Mouse (Mus musculus) lung, embryonic 15.5 days (tissue): ENCODE results near the gene Urah. TPM values are rescaled to one million over a fixed set of nuclear protein-coding genes. Genes with fewer than 3 reads are reported as not detected.

ENCODE experiments used
- ATAC-seq: fragments of 200-750 bp; cut with Nextera tagmentation; 2 replicates; pipeline ENCODE4 v1.8.0; 2017; ENCODE audit warnings: moderate number of reproducible peaks, borderline replicate concordance; ENCODE audit not compliant: low FRiP score, low TSS enrichment; ENCODE audit errors: extremely low read depth
- H3K27ac ChIP-seq: fragments of 300-500 bp; sonication (generic); 2 replicates; pipeline ENCODE4 v1.5.1; 2015; ENCODE audit warnings: moderate library complexity, mild to moderate bottlenecking, inconsistent platforms
- H3K27me3 ChIP-seq: fragments of 300-500 bp; sonication (generic); 2 replicates; pipeline ENCODE4 v1.6.1; 2015; ENCODE audit warnings: inconsistent platforms
- H3K36me3 ChIP-seq: fragments of 300-500 bp; sonication (generic); 2 replicates; pipeline ENCODE4 v1.6.1; 2015; ENCODE audit warnings: inconsistent platforms
- H3K4me1 ChIP-seq: fragments of 300-500 bp; sonication (generic); 2 replicates; pipeline ENCODE4 v1.6.1; 2015; ENCODE audit warnings: inconsistent platforms
- H3K4me2 ChIP-seq: fragments of 300-500 bp; sonication (generic); 2 replicates; pipeline ENCODE4 v1.6.1; 2015; ENCODE audit warnings: inconsistent platforms, mild to moderate bottlenecking, moderate library complexity
- H3K4me3 ChIP-seq: fragments of 300-500 bp; sonication (generic); 2 replicates; pipeline ENCODE4 v1.5.1; 2015; ENCODE audit warnings: mild to moderate bottlenecking, inconsistent platforms
- H3K9ac ChIP-seq: fragments of 300-500 bp; sonication (generic); 2 replicates; pipeline ENCODE4 v1.6.1; 2015; ENCODE audit warnings: inconsistent platforms
- H3K9me3 ChIP-seq: fragments of 300-500 bp; sonication (generic); 2 replicates; pipeline ENCODE4 v1.6.1; 2016; ENCODE audit warnings: inconsistent platforms
- WGBS: fragments of 180-500 bp; shearing (Covaris S2); methylation state at CpG from one replicate; pipeline ENCODE4 v1.1.7; 2015; 5-methylcytosine and 5-hydroxymethylcytosine counted together
- polyA plus RNA-seq: library from polyadenylated mRNA; unstranded; fragments of >200 nt; fragmentation: Nextera tagmentation; extraction: Ambion mirVana; gene quantifications from 2 replicates; pipeline ENCODE4 v1.2.1, GENCODE M21; 2015

Gene Urah
- polyA plus RNA-seq, 1 experiment from 2014 or later: 5.1 TPM

GRCm38 (mm10) chr7:140856785-140857549 lies 22.1 kb downstream of the Urah start, which contains the start of gene Ric8a:
TSS of gene Ric8a (plus strand) at chr7:140856957.
- peaks cover 25% of the 10 kb centered on the region for H3K4me1 ChIP-seq
- WGBS: under 1% methylated on average over 49 of the region's 50 CpGs
- H3K4me3 ChIP-seq: peak within 1 kb of the TSS; percentile 68
- no peaks in the 10 kb centered on the region for H3K9me3 ChIP-seq
- no peaks in the 10 kb centered on the region for H3K27me3 ChIP-seq
- H3K9ac ChIP-seq: peak within 1 kb of the TSS; percentile 74
- H3K27ac ChIP-seq: peak within 1 kb of the TSS; percentile 92
- ATAC-seq: peak; percentile 75
- H3K4me2 ChIP-seq: peak within 1 kb of the TSS; percentile 95
- peaks cover 53% of the 10 kb centered on the region for H3K36me3 ChIP-seq

DNA sequence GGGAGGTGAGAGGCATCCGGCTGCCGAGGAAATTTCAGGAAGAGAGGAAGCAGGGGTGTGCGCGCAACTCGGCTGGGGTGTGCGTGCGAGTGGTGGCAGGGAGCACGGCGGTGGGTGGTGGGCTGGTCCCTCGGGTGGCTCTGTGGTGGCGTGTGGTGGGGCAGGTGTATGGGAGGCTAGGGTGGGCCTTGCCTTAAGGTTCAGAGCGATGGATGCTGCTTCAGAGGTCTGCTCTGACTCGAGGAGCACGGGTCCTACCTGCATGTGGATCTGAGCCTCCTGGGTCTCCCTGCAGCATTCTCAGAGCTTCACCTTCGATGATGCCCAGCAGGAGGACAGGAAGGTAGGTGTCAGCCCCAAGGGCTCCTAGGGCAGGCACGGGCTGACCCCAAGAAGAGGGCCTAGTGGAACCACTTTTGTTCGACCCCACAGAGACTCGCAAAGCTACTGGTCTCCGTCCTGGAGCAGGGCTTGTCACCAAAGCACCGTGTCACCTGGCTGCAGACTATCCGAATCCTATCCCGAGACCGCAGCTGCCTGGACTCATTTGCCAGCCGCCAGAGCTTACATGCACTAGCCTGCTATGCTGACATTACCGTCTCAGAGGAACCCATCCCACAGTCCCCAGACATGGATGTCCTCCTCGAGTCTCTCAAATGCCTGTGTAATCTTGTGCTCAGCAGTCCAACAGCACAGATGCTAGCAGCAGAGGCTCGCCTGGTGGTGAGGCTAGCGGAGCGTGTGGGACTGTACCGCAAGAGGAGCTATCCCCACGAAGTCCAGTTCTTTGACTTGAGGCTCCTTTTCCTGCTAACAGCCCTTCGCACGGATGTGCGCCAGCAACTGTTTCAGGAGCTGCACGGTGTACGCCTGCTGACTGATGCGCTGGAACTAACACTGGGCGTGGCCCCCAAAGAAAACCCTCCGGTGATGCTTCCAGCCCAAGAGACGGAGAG lies 23.0 kb downstream of the Urah start, which contains the start of gene Bet1l:
Gene Bet1l (minus strand): TSS at position 28 of the 956 bp plus-strand sequence.
- Histone ChIP-seq H3K9me3 (no peaks in the 10 kb centered on the region), H3K27ac (peak within 1 kb of the TSS; percentile 92), H3K27me3 (no peaks in the 10 kb centered on the region), H3K4me1 (peaks cover 25% of the 10 kb centered on the region), H3K4me3 (peak within 1 kb of the TSS; percentile 68), H3K36me3 (peaks cover 53% of the 10 kb centered on the region), H3K9ac (peak within 1 kb of the TSS; percentile 74), H3K4me2 (peak within 1 kb of the TSS; percentile 95)
- ATAC-seq: peak; percentile 28
- 32% methylated on average over 40 of the region's 40 CpGs for WGBS

- peak overlapping the region; percentile 68 for H3K4me3 ChIP-seq
Observed at GRCm38 (mm10) chr7:140858746-140859145, 23.9 kb downstream of the Urah start.

GRCm38 (mm10) chr7:140859997-140860396 lies 25.2 kb downstream of the Urah start:
- H3K27me3 ChIP-seq: no peaks in the 10 kb centered on the region
- no peak overlapping the region for H3K4me3 ChIP-seq
- no peak overlapping the region for H3K27ac ChIP-seq
- no peak overlapping the region for H3K4me2 ChIP-seq
- peaks cover 21% of the 10 kb centered on the region for H3K4me1 ChIP-seq
- no peak overlapping the region for H3K9ac ChIP-seq
- H3K9me3 ChIP-seq: no peaks in the 10 kb centered on the region
- no peak for ATAC-seq
- WGBS: 71% methylated on average over 6 of the region's 6 CpGs
- H3K36me3 ChIP-seq: peaks cover 55% of the 10 kb centered on the region

More at GRCm38 (mm10) chr7:140858746-140859145, 23.9 kb downstream of the Urah start:
- Histone ChIP-seq H3K36me3 (peaks cover 52% of the 10 kb centered on the region), H3K9ac (0 out of 2 replicates have a peak overlapping the region, but pooled peaks have one; percentile 74), H3K4me1 (peaks cover 25% of the 10 kb centered on the region), H3K4me2 (peak overlapping the region; percentile 95), H3K27me3 (no peaks in the 10 kb centered on the region), H3K9me3 (no peaks in the 10 kb centered on the region), H3K27ac (no peak overlapping the region)
- WGBS: 89% methylated on average over 8 of the region's 8 CpGs
- ATAC-seq: no peak

GRCm38 (mm10) chr7:140860728-140861127 lies 25.9 kb downstream of the Urah start:
- peaks cover 14% of the 10 kb centered on the region for H3K4me1 ChIP-seq
- no peak for ATAC-seq
- 78% methylated on average over 5 of the region's 5 CpGs for WGBS
- no peak overlapping the region for H3K27ac ChIP-seq
- no peak overlapping the region for H3K4me2 ChIP-seq
- peaks cover 57% of the 10 kb centered on the region for H3K36me3 ChIP-seq
- H3K27me3 ChIP-seq: no peaks in the 10 kb centered on the region
- no peaks in the 10 kb centered on the region for H3K9me3 ChIP-seq
- H3K4me3 ChIP-seq: no peak overlapping the region
- H3K9ac ChIP-seq: no peak overlapping the region

GRCm38 (mm10) chr7:140864761-140865160 lies 29.9 kb downstream of the Urah start:
- no peaks in the 10 kb centered on the region for H3K27me3 ChIP-seq
- no peak overlapping the region for H3K27ac ChIP-seq
- H3K9me3 ChIP-seq: no peaks in the 10 kb centered on the region
- H3K4me1 ChIP-seq: no peaks in the 10 kb centered on the region
- no peak for ATAC-seq
- 85% methylated on average over 12 of the region's 12 CpGs for WGBS
- H3K4me3 ChIP-seq: no peak overlapping the region
- no peak overlapping the region for H3K4me2 ChIP-seq
- no peak overlapping the region for H3K9ac ChIP-seq
- peaks cover 51% of the 10 kb centered on the region for H3K36me3 ChIP-seq

DNA sequence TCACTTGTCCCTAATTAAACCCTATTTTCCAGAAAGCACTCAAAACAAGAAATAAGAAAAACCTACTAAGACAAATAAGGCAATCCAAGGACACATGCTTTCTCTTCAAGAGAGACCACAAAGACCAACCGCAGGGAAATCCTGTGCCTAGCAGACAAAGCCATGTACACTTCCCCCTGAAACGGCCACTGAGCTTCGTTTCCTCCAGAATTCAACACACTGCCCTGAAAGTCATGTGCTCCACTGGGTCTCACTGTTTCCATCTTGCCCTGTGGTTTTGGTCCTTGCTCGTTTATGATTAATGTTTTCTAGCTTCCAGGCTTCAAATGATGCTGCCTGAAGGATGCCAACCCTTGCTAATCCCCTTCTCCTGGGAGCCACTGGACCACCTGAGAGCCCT lies 39.4 kb downstream of the Urah start:
- Histone ChIP-seq H3K4me3 (no peak overlapping the region), H3K9ac (no peak overlapping the region), H3K9me3 (no peaks in the 10 kb centered on the region), H3K4me2 (no peak overlapping the region), H3K36me3 (0 out of 2 replicates have a peak, but pooled peaks cover 7% of the 10 kb centered on the region), H3K27ac (no peak overlapping the region), H3K4me1 (no peaks in the 10 kb centered on the region), H3K27me3 (no peaks in the 10 kb centered on the region)
- WGBS: 81% methylated on average over 4 of the region's 4 CpGs
- ATAC-seq: no peak

DNA sequence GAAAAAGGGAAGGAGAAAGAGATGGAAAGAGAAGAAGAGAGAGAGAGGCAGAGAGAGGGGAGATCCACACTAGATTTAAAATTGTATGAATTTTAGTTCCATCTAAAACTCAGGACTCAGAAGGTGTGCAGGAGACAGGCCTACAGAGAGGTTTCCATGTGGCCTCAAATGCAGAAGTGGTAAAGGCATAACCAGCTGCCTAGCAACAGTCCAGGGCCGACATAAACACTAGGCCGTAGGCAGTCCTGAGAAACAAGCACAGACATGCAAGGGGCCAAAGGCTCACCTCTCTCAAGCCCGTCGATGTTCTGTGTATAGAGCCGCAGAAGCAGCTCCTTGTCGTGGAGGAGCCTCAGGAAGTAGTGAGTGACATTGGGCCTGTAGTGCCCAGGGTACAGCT lies 42.5 kb downstream of the Urah start:
- no peak overlapping the region for H3K27ac ChIP-seq
- no peak overlapping the region for H3K9ac ChIP-seq
- H3K36me3 ChIP-seq: 0 out of 2 replicates have a peak, but pooled peaks cover 4% of the 10 kb centered on the region
- H3K27me3 ChIP-seq: no peaks in the 10 kb centered on the region
- no peaks in the 10 kb centered on the region for H3K9me3 ChIP-seq
- H3K4me3 ChIP-seq: no peak overlapping the region
- WGBS: 78% methylated on average over 6 of the region's 6 CpGs
- ATAC-seq: no peak
- no peak overlapping the region for H3K4me2 ChIP-seq
- H3K4me1 ChIP-seq: peaks cover 9% of the 10 kb centered on the region

- H3K27ac ChIP-seq: no peak overlapping the region
- H3K9ac ChIP-seq: no peak overlapping the region
- H3K9me3 ChIP-seq: no peaks in the 10 kb centered on the region
- 0 out of 2 replicates have a peak, but pooled peaks cover 4% of the 10 kb centered on the region for H3K36me3 ChIP-seq
- ATAC-seq: no peak
- no peak overlapping the region for H3K4me2 ChIP-seq
- H3K4me1 ChIP-seq: peaks cover 19% of the 10 kb centered on the region
- H3K27me3 ChIP-seq: no peaks in the 10 kb centered on the region
- 83% methylated on average over 7 of the region's 7 CpGs for WGBS
- H3K4me3 ChIP-seq: no peak overlapping the region
Observed at GRCm38 (mm10) chr7:140879355-140879754, 44.5 kb downstream of the Urah start.

- H3K27ac ChIP-seq: no peak overlapping the region
- peak overlapping the region; percentile 86 for H3K4me2 ChIP-seq
- no peak overlapping the region for H3K4me3 ChIP-seq
Observed at GRCm38 (mm10) chr7:140880419-140880818, 45.6 kb downstream of the Urah start.

DNA sequence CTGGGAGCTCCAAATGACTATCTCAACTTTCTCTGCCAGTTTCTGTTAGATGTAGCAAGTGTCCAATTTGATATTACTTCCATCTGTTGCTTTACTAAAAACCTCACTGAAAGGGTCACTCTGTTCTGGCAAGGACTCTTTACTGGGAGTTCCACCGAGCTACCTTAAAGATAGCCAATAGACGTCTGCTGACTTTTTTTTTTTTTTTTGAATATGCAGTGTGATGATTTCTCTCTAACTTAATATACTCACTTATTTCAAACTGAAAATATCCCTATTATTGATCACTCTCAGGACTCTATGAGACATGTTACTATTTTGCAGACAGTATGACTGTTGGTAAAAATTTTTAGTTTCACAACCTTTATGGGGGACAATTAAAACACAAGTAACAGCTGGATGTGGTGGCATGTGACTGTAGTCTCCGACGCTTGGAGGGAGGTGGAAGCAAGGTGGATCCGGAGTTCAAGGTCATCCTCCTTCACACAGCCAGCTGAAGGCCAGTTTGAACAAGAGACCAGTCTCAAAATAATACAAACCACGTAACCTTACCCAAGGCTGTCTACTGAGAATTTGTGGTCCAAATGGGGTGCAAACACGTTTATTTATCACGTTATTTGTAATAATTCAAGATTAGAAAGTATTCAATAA lies 46.2 kb downstream of the Urah start:
- 12% methylated on average over 8 of the region's 8 CpGs for WGBS
- H3K9ac ChIP-seq: peak overlapping the region; percentile 83
- H3K27me3 ChIP-seq: no peaks in the 10 kb centered on the region
- H3K9me3 ChIP-seq: no peaks in the 10 kb centered on the region
- H3K4me2 ChIP-seq: peak overlapping the region; percentile 86
- no peak for ATAC-seq
- H3K4me1 ChIP-seq: peaks cover 19% of the 10 kb centered on the region
- no peak overlapping the region for H3K27ac ChIP-seq
- H3K4me3 ChIP-seq: peak overlapping the region; percentile 84
- H3K36me3 ChIP-seq: 0 out of 2 replicates have a peak, but pooled peaks cover 5% of the 10 kb centered on the region

More at GRCm38 (mm10) chr7:140880419-140880818, 45.6 kb downstream of the Urah start:
- 0 out of 2 replicates have a peak, but pooled peaks cover 4% of the 10 kb centered on the region for H3K36me3 ChIP-seq
- ATAC-seq: no peak
- WGBS: 79% methylated on average over 3 of the region's 3 CpGs
- H3K4me1 ChIP-seq: peaks cover 19% of the 10 kb centered on the region
- no peaks in the 10 kb centered on the region for H3K27me3 ChIP-seq
- no peak overlapping the region for H3K9ac ChIP-seq
- H3K9me3 ChIP-seq: no peaks in the 10 kb centered on the region
